Mouse (Mus musculus): Measurements from ENCODE around the gene Crispld2. TPM values are rescaled to one million over a fixed set of nuclear protein-coding genes. Genes with fewer than 3 reads are reported as not detected.
A peak's percentile ranks its signal among the peaks of the same experiment; 100 is the strongest.

The Crispld2 gene
- 2.2 and 4.6 TPM in 2 replicates for total RNA-seq (2015; ENCODE audit: low replicate concordance)
- 1.9 and 2.1 TPM in 2 replicates for total RNA-seq (2017; ENCODE audit: low replicate concordance)

DNA sequence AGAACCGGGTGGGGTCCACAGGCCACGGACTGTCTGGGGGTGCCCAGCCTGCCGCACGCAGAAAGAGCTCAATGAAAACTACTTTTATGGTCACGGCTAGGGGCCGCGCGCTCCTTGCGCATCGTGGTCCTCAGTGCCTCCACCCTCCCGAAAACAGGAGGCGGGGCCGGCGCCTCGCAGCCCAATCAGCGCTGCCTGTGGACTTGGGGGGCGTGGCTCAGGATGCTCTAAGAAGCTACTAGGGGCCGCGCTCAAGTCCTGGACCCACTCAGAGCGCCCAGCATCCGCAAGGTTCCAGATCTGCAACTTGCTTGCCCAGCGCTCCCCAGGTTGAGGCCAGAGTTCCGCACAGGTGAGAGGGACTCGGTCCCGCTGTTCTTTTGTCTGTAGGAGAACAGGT is at the start of gene Crispld2:
Crispld2 (plus strand) TSS at position 190 of the 400 bp plus-strand sequence.
- no peak for ATAC-seq (replicated peaks; ENCODE audit: low FRiP score, poor library complexity, severe bottlenecking)

DNA sequence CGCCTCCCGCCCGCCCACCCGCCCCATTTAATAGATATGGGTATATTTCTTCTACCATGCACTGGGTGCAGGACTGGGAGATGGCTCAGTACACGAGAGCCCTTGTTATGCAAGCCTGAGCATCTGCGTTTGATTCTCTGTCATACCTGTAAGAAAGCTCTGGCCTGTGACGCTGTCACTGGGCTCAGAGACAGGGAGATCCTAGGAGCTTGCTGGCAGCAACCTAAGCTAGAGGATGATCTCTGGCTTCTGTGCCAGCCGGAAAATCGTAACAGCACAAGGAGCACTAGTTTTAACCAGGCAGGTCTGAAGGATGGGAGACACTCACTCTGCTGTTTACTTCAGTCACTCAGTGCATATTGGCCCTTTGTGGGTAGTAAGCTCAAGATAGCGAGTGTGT is 48.6 kb upstream of the Crispld2 start:
- ATAC-seq (replicated peaks; ENCODE audit: low FRiP score, poor library complexity, severe bottlenecking), result no peak

DNA sequence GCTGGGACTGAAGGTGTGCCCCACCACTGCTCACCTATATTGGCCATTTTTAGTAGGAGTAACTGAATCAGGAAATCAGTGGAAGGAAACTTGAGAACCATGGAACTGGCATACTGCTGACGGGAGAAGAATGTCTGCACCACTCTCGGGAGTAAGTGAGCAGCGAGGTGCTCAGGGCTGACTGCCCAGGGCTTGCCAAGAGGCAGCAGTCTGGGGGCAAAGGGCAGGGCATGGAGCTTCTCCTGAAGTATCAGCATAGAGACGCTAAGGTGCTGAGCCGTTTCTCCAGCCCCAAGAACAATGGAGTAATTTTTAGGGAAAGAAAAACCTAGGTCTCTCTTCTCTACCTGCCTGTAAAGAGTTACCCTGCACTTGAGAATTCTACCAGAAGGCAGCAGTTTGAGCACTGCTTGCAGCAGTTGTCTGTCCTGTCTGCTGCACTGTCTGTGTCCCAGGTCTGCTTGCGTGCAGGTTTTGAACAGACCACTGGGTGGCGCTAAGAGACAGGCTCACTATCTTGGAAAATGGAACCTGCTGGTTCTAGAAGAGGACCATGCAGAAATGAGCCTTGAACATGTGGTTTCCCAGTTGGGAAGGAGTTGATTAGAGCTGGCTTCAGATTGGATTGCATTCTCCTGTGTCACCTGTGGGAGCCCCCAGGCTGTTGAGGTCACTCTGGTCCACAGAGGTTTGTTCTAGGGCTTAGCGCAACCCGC is 48.0 kb upstream of the Crispld2 start:
- ATAC-seq (replicated peaks; ENCODE audit: low FRiP score, poor library complexity, severe bottlenecking), result peak; percentile 68; the same call in 1 of the 2 replicates

DNA sequence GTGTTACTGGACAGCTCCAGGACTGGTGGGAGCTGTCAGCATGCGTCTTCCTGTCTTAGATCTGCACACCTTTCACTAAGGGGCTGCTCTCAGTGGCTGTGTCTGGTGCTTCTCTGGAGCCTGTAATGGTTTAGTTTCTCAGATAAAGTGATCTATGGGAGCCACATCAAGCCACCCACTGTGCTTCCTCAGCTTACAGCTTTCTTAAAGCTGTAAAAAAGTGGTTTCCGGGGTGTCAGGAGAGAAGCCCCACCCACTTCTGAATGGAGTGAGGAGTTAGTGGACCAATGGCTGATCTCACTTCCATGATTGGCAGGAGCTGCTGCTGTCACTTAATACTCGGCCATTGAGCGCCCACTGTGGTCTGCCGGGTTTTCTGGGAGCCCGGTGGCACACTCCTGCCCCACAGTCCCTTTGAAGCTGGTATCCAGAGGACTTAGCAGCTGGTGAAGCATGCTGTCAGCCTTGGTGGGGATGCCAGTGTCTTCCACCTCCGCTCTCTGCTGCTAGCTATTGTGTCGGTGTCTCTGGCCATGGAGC is 45.8 kb upstream of the Crispld2 start:
- ATAC-seq (replicated peaks; ENCODE audit: low FRiP score, poor library complexity, severe bottlenecking), result no peak

DNA sequence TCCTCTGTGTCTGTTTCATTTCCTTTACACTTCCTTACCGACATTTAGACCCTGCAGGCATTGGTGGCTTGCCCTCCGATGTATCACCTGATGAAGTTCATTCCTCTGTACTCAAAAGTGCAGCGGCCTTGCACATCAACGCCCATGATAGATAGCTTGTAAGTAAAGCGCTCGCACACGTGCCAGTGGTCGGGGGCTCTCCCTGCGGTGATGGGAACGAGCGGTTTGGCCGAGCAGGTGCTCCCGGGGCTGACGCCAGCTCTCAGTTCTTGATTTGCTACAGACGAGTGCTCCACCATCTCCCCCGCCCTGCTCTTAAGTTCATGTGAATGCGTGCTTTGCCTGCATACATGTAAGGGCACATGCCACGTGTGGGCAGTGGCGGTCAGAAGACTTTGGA is 44.6 kb upstream of the Crispld2 start:
- ATAC-seq (replicated peaks; ENCODE audit: low FRiP score, poor library complexity, severe bottlenecking), result no peak

DNA sequence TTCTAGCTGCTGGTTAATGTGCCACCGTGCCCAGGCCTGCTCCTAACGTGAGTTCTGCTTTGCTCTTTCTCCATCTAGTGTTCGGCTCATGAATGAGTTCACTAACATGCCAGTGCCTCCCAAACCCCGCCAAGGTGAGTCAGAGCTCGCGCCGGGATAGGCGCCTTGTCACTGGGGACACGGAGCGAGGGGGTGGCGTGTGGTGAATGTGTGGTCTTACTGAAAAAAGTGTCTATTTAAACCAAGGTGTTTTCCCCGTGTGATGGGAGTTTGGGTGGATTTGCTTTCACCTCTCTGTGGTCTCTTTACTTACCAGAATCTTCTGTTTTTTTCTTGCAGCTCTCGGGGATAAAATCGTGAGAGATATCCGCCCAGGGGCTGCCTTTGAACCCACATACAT is 43.9 kb upstream of the Crispld2 start:
- ATAC-seq (replicated peaks; ENCODE audit: low FRiP score, poor library complexity, severe bottlenecking), result no peak

DNA sequence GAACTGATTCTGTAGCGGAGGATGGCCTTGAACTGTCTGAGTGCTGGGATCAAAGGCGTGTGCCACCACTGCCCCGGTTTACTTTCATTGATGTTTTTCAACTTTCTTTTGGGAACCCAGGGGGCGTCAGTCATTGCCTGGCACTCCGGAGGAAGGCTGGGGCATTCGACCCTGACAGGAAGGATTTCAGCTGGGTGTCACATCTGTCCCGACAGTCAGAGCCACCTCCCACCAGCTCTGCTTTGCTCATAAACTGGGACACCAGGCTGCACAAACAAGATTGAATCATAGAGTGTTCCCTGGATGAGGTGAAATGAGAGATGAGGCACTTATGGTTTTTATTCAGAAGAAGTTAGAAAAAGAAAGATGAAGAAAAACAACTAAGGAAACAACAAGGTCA is 40.0 kb upstream of the Crispld2 start:
- ATAC-seq (replicated peaks; ENCODE audit: low FRiP score, poor library complexity, severe bottlenecking), result no peak

DNA sequence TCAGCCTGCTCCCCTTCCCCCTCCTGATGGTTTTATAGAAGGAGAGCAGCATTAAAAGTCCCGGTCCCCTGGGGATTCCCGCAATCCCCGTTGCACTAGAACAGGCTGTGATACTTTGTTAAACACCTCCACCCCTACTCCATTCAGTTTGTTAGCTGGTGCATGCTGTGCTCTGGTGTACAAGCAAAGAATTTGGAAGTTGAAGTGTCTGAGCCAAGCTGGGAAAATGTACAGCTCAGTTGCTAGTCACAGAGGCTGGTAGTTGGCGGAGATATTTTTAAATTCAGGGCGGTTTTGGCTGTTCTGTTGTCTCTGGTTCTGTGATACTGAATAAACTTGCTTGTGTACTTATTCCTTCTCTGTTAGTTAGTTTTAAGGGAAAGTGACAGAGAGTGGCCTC is 39.5 kb upstream of the Crispld2 start:
- no peak for ATAC-seq (replicated peaks; ENCODE audit: low FRiP score, poor library complexity, severe bottlenecking)

DNA sequence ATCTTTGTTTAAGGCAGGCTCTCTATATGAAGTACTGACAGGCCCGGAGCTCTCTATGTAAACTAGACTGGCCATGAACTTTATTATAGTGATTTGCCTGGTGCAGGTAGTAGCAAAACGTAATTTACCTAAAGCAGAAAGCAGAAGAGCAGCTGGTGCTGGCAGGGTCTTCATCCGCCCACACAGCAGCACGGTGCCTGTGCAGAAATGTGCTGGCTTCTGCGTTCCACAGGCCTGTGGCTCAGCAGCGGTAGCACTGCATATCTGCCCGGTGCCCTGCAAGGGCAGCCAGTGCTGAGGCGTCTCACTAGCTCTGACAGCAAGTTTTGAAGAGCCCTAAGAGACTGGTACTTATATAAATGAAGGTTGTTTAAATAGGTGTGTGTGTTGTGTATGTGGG is 36.9 kb upstream of the Crispld2 start:
- ATAC-seq (replicated peaks; ENCODE audit: low FRiP score, poor library complexity, severe bottlenecking), result no peak

DNA sequence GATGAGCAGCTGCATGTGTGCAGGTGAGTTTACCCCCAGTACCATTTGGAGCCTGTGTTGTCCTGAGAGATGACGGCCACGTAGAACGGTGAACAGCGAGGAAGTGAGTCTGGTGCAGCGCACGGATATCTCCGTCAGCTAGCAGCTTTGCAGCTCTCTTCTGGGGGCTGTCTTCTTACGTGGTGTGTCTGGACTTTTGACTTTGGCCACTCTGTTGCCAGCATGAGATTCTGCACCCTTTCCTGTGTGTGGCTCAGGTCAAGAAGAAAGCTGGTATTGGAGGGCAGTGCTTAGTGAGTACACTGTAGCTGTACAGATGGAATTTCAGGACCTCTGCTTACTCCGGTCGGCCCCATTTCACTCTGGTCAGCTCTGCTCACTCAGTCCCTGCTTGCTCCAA is 34.2 kb upstream of the Crispld2 start:
- no peak for ATAC-seq (replicated peaks; ENCODE audit: low FRiP score, poor library complexity, severe bottlenecking)

DNA sequence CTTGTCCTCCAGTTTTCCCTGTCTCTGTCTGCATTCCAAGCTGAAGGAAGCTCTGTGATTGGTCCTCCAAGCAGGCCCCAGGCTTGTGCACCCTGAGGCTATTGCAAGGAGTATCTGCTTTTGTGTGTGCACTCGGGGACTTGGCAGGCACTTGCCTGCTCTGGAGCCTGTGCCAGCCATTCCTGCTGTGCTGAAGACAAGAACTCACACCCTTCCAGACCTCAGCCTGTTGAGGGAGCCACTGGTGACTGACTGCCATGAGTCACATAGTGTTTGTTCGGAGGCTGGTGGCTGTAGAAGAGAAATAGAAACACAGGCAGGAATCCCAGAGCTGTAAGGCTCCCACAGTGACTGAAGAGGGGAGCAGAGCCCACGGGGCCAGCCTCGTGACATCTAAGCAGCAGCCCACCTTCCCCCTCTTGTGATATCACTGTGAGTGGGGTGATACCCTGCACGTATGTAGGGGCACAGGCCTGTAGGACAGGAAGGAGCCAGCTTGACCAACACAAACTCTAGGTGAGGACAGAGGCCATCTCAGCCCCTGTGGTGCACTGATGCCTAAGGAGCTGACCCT is 31.6 kb upstream of the Crispld2 start:
- no peak for ATAC-seq (replicated peaks; ENCODE audit: low FRiP score, poor library complexity, severe bottlenecking)

DNA sequence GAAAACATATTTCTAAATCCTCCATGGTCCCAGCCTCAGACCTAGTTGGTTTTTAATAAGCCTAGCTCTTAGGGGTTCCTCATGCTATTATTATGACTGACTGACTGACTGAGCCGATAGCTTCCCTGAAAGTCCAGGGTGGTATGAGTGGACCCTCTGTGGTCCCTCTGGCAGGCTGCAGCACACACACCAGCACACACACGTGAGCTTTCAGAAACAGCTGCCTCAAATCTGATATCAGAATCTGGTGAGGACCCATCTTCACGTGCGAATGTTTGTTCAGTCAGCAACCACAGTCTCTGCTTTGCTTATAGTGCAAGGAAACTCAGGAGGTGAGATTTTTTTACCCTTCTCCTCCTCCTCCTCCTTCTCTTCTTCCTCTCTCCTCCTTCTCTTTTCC is 27.4 kb upstream of the Crispld2 start:
- ATAC-seq (replicated peaks; ENCODE audit: low FRiP score, poor library complexity, severe bottlenecking), result no peak

DNA sequence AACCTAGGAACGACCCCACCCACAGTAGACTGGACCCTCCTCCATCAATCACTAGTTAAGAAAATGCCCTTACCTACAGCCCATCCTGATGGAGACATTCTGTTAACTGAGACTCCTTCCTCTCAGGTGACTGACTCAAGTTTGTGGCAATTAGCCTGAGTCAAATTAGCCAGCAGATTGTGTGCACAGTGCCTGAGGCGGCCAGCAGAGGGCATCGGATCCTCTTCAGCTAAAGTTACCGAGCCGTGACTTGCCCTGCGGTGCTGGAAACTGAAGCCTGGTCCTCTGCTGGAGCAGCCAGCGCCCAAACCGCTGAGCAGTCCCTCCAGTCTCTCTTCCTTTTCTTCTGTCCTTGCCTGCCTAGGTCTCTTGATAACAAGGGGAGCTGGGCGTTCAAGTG is 24.8 kb upstream of the Crispld2 start:
- no peak for ATAC-seq (replicated peaks; ENCODE audit: low FRiP score, poor library complexity, severe bottlenecking)

DNA sequence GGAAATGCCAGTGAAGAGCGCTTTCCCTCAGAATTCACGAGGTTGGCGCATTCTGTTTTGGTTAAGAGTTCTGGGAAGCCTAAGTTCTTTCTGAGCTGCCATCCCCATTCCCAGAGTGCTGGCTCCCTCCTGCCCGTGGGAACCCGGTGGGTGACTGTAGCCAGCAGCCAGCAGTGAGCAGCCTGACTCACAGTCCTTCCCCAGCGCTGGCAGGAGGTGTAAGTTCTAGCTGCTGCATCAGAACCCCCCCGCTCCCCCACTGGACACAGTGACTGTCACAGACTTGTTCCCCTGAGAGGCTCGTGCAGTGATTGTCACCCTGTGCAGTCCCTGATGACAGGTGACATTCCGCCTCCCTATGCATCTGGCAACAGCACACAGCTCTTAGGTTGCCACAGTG is 22.1 kb upstream of the Crispld2 start:
- no peak for ATAC-seq (replicated peaks; ENCODE audit: low FRiP score, poor library complexity, severe bottlenecking)

DNA sequence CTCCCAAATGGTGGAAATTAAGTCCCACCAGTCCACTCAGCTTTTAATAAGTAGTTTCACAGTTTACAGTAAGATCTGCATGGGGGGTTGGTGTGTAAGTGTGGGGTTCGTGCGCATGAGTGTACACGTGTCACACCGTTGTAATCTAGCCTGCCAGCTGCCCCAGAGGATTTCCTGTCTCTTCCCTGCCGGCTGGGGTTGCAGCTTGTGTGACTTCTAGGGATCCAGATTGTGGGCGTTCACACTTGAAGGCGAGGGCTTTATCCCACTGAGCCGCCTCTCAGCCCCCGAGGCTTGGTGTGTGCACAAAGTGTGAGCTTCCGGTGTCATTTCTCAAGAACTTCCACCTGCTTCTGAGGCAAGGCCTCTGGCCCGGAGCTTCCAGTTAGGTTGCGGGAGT is 19.7 kb upstream of the Crispld2 start:
- no peak for ATAC-seq (replicated peaks; ENCODE audit: low FRiP score, poor library complexity, severe bottlenecking)

DNA sequence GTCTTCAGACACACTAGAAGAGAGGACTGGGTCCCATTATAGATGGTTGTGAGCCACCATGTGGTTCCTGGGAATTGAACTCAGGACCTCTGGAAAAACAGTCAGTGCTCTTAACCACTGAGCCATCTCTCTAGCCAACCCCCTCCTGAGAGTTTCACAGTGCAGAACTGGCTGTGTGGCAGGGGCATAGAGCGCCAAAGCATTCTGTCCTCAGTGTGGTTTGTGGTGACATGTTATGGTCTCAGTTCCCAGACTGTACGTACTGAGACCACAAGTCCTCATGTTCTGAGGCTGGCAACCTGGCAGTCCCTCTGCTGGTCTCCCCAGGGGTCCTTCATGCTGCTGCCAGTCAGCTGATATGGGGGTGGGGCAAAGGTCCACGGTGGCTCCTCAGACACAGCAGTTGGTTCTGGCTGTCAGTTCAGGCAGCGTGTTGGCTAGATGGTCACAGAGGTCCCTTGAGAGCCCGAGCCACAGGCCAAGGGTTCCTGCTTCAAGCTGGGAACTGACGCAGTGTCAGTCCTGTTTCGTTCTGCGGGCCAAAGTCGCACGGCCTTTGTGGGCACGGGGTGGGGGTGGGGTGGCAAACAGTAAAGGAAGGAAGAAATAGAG is 13.4 kb upstream of the Crispld2 start:
- ATAC-seq (replicated peaks; ENCODE audit: low FRiP score, poor library complexity, severe bottlenecking), result no peak

DNA sequence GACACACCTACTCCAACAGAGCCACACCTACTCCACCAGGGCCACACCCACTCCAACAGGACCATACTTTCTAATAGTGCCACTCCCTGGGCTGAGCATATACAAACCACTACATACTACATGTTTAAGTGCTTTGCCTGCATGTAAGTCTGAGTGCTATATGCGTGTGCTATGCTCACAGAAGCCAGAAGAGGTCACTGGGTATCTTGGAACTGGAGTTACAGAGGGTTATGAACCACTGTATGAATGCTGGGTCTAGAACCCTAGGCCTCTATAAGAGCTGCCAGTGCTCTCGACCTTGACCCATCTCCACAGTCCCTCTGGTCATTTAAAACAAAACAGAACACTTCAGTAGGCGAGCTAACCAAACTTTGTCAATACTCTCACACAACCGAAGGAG is 11.0 kb upstream of the Crispld2 start:
- no peak for ATAC-seq (replicated peaks; ENCODE audit: low FRiP score, poor library complexity, severe bottlenecking)

DNA sequence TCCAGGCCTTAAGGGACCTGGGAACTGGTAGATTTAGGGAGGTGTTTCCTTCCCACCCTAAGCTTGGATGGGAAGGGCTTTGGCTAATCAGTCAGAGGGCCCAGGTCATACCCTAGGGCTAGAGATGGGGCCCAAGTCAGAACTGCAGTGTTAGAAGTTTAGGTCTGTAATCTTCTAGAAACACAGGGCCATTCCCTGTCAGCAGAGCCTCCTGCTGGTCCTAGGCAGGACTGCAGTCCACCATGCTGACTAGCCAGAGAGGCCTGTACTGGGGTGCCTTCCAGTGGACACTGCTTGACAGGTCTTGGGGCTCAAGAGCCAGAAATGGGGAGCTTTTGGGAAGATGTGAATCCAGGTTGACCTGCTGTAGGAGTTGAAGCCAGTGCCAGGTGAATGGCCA is 8.2 kb upstream of the Crispld2 start:
- no peak; the same call in 1 of the 2 replicates for ATAC-seq (replicated peaks; ENCODE audit: low FRiP score, poor library complexity, severe bottlenecking)

DNA sequence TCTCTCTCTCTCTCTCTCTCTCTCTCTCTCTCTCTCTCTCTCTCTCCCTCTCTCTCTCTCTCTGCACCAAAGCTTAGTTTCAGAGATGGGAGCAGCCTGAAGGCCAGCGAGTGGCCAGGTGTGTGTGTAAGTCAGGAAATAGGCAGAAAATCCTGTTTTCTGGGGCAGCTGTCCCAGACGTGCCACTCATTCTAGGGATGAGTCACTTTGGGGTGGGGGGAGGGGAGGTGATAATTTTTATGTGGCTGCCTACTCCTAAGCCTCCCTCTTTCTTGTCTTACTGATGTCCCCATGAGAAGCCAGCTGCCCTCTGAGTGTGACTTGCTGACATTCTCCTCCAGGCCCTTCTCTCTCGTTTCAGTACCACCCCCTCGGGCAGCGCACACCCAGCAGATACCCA is 6.1 kb upstream of the Crispld2 start:
- no peak for ATAC-seq (replicated peaks; ENCODE audit: low FRiP score, poor library complexity, severe bottlenecking)

DNA sequence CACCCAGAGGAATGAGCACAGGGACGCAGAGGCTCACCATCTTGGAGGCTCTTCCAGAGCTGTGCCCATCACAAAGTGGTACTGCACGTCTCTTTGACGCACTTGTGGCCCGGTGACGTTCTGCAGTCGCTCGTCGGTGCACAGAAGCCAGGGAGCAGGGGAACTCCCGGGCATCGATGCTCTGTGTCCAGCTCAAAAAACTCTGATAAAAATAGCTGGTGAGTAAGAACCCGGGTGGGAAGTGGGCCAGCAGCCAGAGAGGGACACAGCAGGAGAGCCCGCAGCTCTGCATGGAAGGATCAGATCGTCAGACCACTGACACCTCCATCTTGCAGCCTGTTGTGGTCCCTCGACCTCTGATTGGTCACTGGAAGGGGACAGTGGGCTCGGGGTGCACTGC is 4.2 kb upstream of the Crispld2 start:
- ATAC-seq (replicated peaks; ENCODE audit: low FRiP score, poor library complexity, severe bottlenecking), result no peak

DNA sequence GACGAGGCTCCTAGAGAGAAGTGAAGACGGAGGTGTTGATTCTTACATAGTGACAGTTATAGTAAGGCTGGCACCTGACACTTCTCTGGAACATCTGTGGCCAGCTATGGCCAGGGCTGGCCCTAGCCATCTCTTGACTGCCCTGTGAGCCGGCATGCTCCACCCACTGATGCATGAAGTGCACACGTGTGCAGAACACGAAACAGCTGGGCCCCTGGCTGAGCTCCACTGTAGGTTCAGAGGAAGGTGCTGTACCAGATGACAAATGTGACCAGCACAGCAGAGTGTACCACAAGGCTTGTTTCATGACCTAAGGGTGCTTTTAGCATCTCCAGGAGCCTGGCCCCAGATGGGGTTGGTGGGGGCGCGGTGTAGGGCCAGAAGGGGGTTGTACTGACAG is 1.9 kb downstream of the Crispld2 start:
- ATAC-seq (replicated peaks; ENCODE audit: low FRiP score, poor library complexity, severe bottlenecking), result no peak
